Comparison of ENCODE assay signal across 9 mouse cellular contexts in the genomic region with DNA sequence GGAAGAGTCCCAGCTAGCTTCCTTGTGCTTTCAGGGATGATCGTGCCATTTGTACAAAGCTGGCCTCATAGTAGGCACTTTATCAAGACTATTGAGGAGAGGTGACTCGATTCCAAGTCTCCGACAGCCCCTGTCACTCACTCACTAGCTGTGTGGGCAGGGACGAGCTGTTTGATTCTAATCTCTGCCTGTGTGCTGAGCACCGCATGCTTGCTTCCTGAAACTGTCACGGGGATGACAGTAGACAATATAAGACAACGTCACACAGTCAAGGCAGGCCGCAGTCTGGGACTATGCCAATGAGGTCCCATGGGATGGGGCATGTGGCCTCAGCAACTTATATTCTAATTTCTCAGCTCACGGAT. TPM values are rescaled to one million over a fixed set of nuclear protein-coding genes. Genes with fewer than 3 reads are reported as not detected.
DNase-seq lines count a peak whose midpoint lies in the region; ATAC-seq and TF ChIP-seq lines count a peak whose summit lies in the region.
"Had no signal": no experiment of that assay in that cellular context is flagged by ENCODE, and none has a peak within 500 bp of the region (broad histone marks: within the 10 kb centered on the region; RNA-seq: fewer than 3 reads in every experiment).

No protein-coding gene starts in this region.

- H3K9me3 ChIP-seq in forebrain, embryonic 11.5 days (ENCODE audit: control insufficient read depth, low read length), result no peaks in the 10 kb centered on the region
- no peaks in the 10 kb centered on the region for H3K9me3 ChIP-seq in hindbrain, embryonic 11.5 days (ENCODE audit: control insufficient read depth, low read length)

- H3K4me3 ChIP-seq in forebrain, embryonic 11.5 days (ENCODE audit: low read depth, low read length), result no peak overlapping the region
- H3K4me3 ChIP-seq in hindbrain, embryonic 11.5 days (ENCODE audit: low read depth, low read length), result no peak overlapping the region
- H3K4me3 ChIP-seq in thymus, adult 2 months (ENCODE audit: control insufficient read depth, insufficient read depth, low read length), result peak overlapping the region; percentile 39

- H3K27ac ChIP-seq in forebrain, embryonic 11.5 days (ENCODE audit: low read depth, low read length), result no peak overlapping the region
- H3K27ac ChIP-seq in hindbrain, embryonic 11.5 days (ENCODE audit: low read depth, low read length), result peak overlapping the region; percentile 56
- H3K27ac ChIP-seq in thymus, adult 2 months (ENCODE audit: control insufficient read depth, insufficient read depth, low read length), result peak overlapping the region; percentile 91

- H3K9ac ChIP-seq in forebrain, embryonic 11.5 days (ENCODE audit: low read length), result no peak overlapping the region
- no peak overlapping the region for H3K9ac ChIP-seq in hindbrain, embryonic 11.5 days (ENCODE audit: low read depth, low read length)

- DNase-seq in gastrocnemius, postnatal 25 days, result peak; percentile 29
- DNase-seq in gastrocnemius, postnatal 14 days, result no peak
- no peak for DNase-seq in forebrain, embryonic 11.5 days (ENCODE audit: low spot score)
- DNase-seq in hindbrain, embryonic 11.5 days (ENCODE audit: low spot score), result no peak
- DNase-seq in layer of hippocampus, adult 9-11 months, result peak; percentile 70
- DNase-seq in thymus, adult 2 months, result peak; percentile 39
- DNase-seq in right cerebral cortex, postnatal 4 days, result no peak

- TF ChIP-seq CTCF in thymus, adult 2 months (IDR thresholded peaks at IDR 0.05; ENCODE audit: borderline replicate concordance, control insufficient read depth, extremely low read depth, insufficient read depth, low read length, poor library complexity), result no peak

- intact Hi-C loops in gastrocnemius, postnatal 14 days (cut with DNase I; ENCODE audit: low total_unique reads), result no loop called here

- no peaks in the 10 kb centered on the region for H3K36me3 ChIP-seq in forebrain, embryonic 11.5 days (ENCODE audit: control insufficient read depth, insufficient read depth, low read length)
- no peaks in the 10 kb centered on the region for H3K36me3 ChIP-seq in hindbrain, embryonic 11.5 days (ENCODE audit: control insufficient read depth, insufficient read depth, low read length)
- no peaks in the 10 kb centered on the region for H3K36me3 ChIP-seq in thymus, adult 2 months (ENCODE audit: control insufficient read depth, insufficient read depth, low read length)

- no peaks in the 10 kb centered on the region for H3K4me1 ChIP-seq in forebrain, embryonic 11.5 days (replicated peaks; ENCODE audit: control insufficient read depth, insufficient read depth, low read length)
- no peaks in the 10 kb centered on the region for H3K4me1 ChIP-seq in hindbrain, embryonic 11.5 days (replicated peaks; ENCODE audit: control insufficient read depth, insufficient read depth, low read length)
- H3K4me1 ChIP-seq in thymus, adult 2 months (replicated peaks; ENCODE audit: control insufficient read depth, insufficient read depth, low read length), result peaks cover 18% of the 10 kb centered on the region

- no peaks in the 10 kb centered on the region for H3K27me3 ChIP-seq in forebrain, embryonic 11.5 days (ENCODE audit: control insufficient read depth, insufficient read depth, low read length)
- H3K27me3 ChIP-seq in hindbrain, embryonic 11.5 days (ENCODE audit: control insufficient read depth, insufficient read depth, low read length), result no peaks in the 10 kb centered on the region
- no peaks in the 10 kb centered on the region for H3K27me3 ChIP-seq in thymus, adult 2 months (ENCODE audit: control insufficient read depth, insufficient read depth, low read length)
- H3K27me3 ChIP-seq: CH12.LX had no signal

- H3K4me2 ChIP-seq in forebrain, embryonic 11.5 days (ENCODE audit: low read depth, low read length, severe bottlenecking), result no peak overlapping the region
- H3K4me2 ChIP-seq in hindbrain, embryonic 11.5 days (replicated peaks; ENCODE audit: low read depth, low read length), result no peak overlapping the region

- WGBS in forebrain, embryonic 11.5 days, result 79% methylated on average over 9 of the region's 9 CpGs
- 71% methylated on average over 9 of the region's 9 CpGs for WGBS in hindbrain, embryonic 11.5 days
- WGBS in thymus, adult 2 months, result 21% methylated on average over 9 of the region's 9 CpGs

- no peak for TF ChIP-seq POLR2A in thymus, adult 2 months (IDR thresholded peaks at IDR 0.05; ENCODE audit: control insufficient read depth, extremely low read depth, insufficient read depth, low read length, poor library complexity)

- ATAC-seq in forebrain, embryonic 11.5 days (replicated peaks; ENCODE audit: low FRiP score), result 0 out of 2 replicates have a peak, but pooled peaks have one; percentile 12
- ATAC-seq in hindbrain, embryonic 11.5 days (ENCODE audit: low FRiP score), result no peak
- peak; percentile 65 for ATAC-seq in megakaryocyte, adult 5-6 weeks (ENCODE audit: poor library complexity, severe bottlenecking)

RNA-seq across cellular contexts. Expression of a gene that starts 13.6 kb away (rescaled TPM):
- total RNA-seq in gastrocnemius, postnatal 25 days (2021), result 1 to 10 TPM in 1 of 2 experiments, under 1 TPM in 1; 0.61 to 1.0 TPM
- 1 to 10 TPM; 1.8 to 2.1 TPM for total RNA-seq in gastrocnemius, postnatal 14 days (2021)
- 1.0 and 1.3 TPM in 2 replicates for polyA plus RNA-seq in forebrain, embryonic 11.5 days (2014; fragmentation: Nextera tagmentation; extraction: Ambion mirVana)
- polyA plus RNA-seq in hindbrain, embryonic 11.5 days (2014; fragmentation: Nextera tagmentation; extraction: Ambion mirVana), result 1.2 and 1.6 TPM in 2 replicates
- 3.0 and 5.6 TPM in 2 replicates for total RNA-seq in megakaryocyte, adult 5-6 weeks (2015)
- total RNA-seq in megakaryocyte, adult 5-6 weeks (2017), result 4.3 and 8.2 TPM in 2 replicates
- polyA plus RNA-seq in thymus, adult 2 months (2012; rRNA removed), result 0.64 and 0.74 TPM in 2 replicates
- total RNA-seq: CH12.LX had no signal

RNA-seq across cellular contexts. Expression of a gene that starts 54.8 kb away (rescaled TPM):
- total RNA-seq in gastrocnemius, postnatal 25 days (2021), result 10 to 100 TPM; 52.2 to 67.2 TPM
- 10 to 100 TPM; 64.3 to 67.1 TPM for total RNA-seq in gastrocnemius, postnatal 14 days (2021)
- 126 and 130 TPM in 2 replicates for polyA plus RNA-seq in forebrain, embryonic 11.5 days (2014; fragmentation: Nextera tagmentation; extraction: Ambion mirVana)
- polyA plus RNA-seq in hindbrain, embryonic 11.5 days (2014; fragmentation: Nextera tagmentation; extraction: Ambion mirVana), result 149 and 156 TPM in 2 replicates
- 36.7 and 37.0 TPM in 2 replicates for total RNA-seq in megakaryocyte, adult 5-6 weeks (2015)
- 40.9 and 45.0 TPM in 2 replicates for total RNA-seq in megakaryocyte, adult 5-6 weeks (2017)
- polyA plus RNA-seq in thymus, adult 2 months (2012; rRNA removed), result 54.9 and 60.1 TPM in 2 replicates

Comparison
In these comparisons a context has a peak if more than half of its experiments do, and no peak if none do; other contexts are left out.
1. DNase-seq: peak in gastrocnemius, postnatal 25 days (single experiment), layer of hippocampus, adult 9-11 months (single experiment) and thymus, adult 2 months (single experiment); none in gastrocnemius, postnatal 14 days (single experiment), forebrain, embryonic 11.5 days (single experiment), hindbrain, embryonic 11.5 days (single experiment) and right cerebral cortex, postnatal 4 days (single experiment).